Comparison of ENCODE assay signal across 15 mouse cellular contexts in genomic region chr7:19783630-19784029, GRCm38 (mm10). TPM values are rescaled to one million over a fixed set of nuclear protein-coding genes. Genes with fewer than 3 reads are reported as not detected.
A peak's percentile ranks its signal among the peaks of the same experiment; 100 is the strongest.
DNase-seq lines count a peak whose midpoint lies in the region; ATAC-seq and TF ChIP-seq lines count a peak whose summit lies in the region.
"Had no signal": no experiment of that assay in that cellular context is flagged by ENCODE, and none has a peak within 500 bp of the region (broad histone marks: within the 10 kb centered on the region; RNA-seq: fewer than 3 reads in every experiment).

No protein-coding gene starts in this region.

- 0 out of 2 replicates have a peak, but pooled peaks cover 2% of the 10 kb centered on the region for H3K9me3 ChIP-seq in kidney, embryonic 16.5 days (ENCODE audit: low read length)
- H3K9me3 ChIP-seq in lung, embryonic 16.5 days (ENCODE audit: control insufficient read depth, low read length), result no peaks in the 10 kb centered on the region; the same call in 1 of the 2 replicates
- H3K9me3 ChIP-seq in hindbrain, embryonic 14.5 days (ENCODE audit: control insufficient read depth, low read length), result no peaks in the 10 kb centered on the region
- H3K9me3 ChIP-seq in forebrain, embryonic 16.5 days (ENCODE audit: control insufficient read depth, low read length), result no peaks in the 10 kb centered on the region
- H3K9me3 ChIP-seq: hindbrain, embryonic 15.5 days; midbrain, embryonic 10.5 days had no signal

- H3K4me1 ChIP-seq in kidney, adult 2 months (ENCODE audit: control insufficient read depth, insufficient read depth, low read length), result no peaks in the 10 kb centered on the region
- H3K4me1 ChIP-seq in kidney, embryonic 16.5 days (ENCODE audit: insufficient read depth, low read length), result no peaks in the 10 kb centered on the region
- peaks cover 4% of the 10 kb centered on the region; the same call in 1 of the 2 replicates for H3K4me1 ChIP-seq in lung, embryonic 16.5 days (replicated peaks; ENCODE audit: control insufficient read depth, insufficient read depth, low read length)
- H3K4me1 ChIP-seq in hindbrain, embryonic 14.5 days (replicated peaks; ENCODE audit: control insufficient read depth, insufficient read depth, low read length), result no peaks in the 10 kb centered on the region
- no peaks in the 10 kb centered on the region for H3K4me1 ChIP-seq in forebrain, embryonic 16.5 days (replicated peaks; ENCODE audit: control insufficient read depth, insufficient read depth, low read length)
- H3K4me1 ChIP-seq: hindbrain, embryonic 15.5 days; neural tube, embryonic 12.5 days had no signal

- no peaks in the 10 kb centered on the region for H3K27me3 ChIP-seq in kidney, adult 2 months (replicated peaks; ENCODE audit: control insufficient read depth, insufficient read depth, low read length)
- no peaks in the 10 kb centered on the region for H3K27me3 ChIP-seq in kidney, embryonic 16.5 days (ENCODE audit: insufficient read depth, low read length)
- no peaks in the 10 kb centered on the region for H3K27me3 ChIP-seq in lung, embryonic 16.5 days (ENCODE audit: control insufficient read depth, insufficient read depth, low read depth, low read length)
- H3K27me3 ChIP-seq in hindbrain, embryonic 14.5 days (ENCODE audit: control insufficient read depth, insufficient read depth, low read length), result no peaks in the 10 kb centered on the region
- H3K27me3 ChIP-seq in forebrain, embryonic 16.5 days (replicated peaks; ENCODE audit: control insufficient read depth, insufficient read depth, low read length), result no peaks in the 10 kb centered on the region
- H3K27me3 ChIP-seq: CH12.LX; hindbrain, embryonic 15.5 days; neural tube, embryonic 12.5 days had no signal

- H3K4me2 ChIP-seq in kidney, embryonic 16.5 days (replicated peaks; ENCODE audit: low read depth, low read length), result no peak overlapping the region
- H3K4me2 ChIP-seq in lung, embryonic 16.5 days (ENCODE audit: low read depth, low read length), result no peak overlapping the region
- H3K4me2 ChIP-seq in hindbrain, embryonic 14.5 days (replicated peaks), result no peak overlapping the region
- H3K4me2 ChIP-seq in forebrain, embryonic 16.5 days (ENCODE audit: low read length), result no peak overlapping the region
- H3K4me2 ChIP-seq: hindbrain, embryonic 15.5 days; neural tube, embryonic 12.5 days had no signal

- intact Hi-C loops in gastrocnemius, adult 2 months (cut with DNase I), result loop anchor here (2.0 kb wide), 1 partner anchor 31 kb away; no protein-coding TSS in a partner anchor
- intact Hi-C loops in gastrocnemius, postnatal 36 days (cut with DNase I), result no loop called here

- H3K36me3 ChIP-seq in kidney, adult 2 months (ENCODE audit: control insufficient read depth, insufficient read depth, low read length), result no peaks in the 10 kb centered on the region
- no peaks in the 10 kb centered on the region for H3K36me3 ChIP-seq in kidney, embryonic 16.5 days (ENCODE audit: insufficient read depth, low read length)
- H3K36me3 ChIP-seq in lung, embryonic 16.5 days (ENCODE audit: control insufficient read depth, insufficient read depth, low read length), result no peaks in the 10 kb centered on the region
- H3K36me3 ChIP-seq in hindbrain, embryonic 14.5 days (replicated peaks; ENCODE audit: control insufficient read depth, insufficient read depth), result no peaks in the 10 kb centered on the region
- H3K36me3 ChIP-seq in forebrain, embryonic 16.5 days (ENCODE audit: control insufficient read depth, insufficient read depth), result no peaks in the 10 kb centered on the region
- H3K36me3 ChIP-seq: hindbrain, embryonic 15.5 days; midbrain, embryonic 10.5 days; neural tube, embryonic 12.5 days had no signal

- no peak for ATAC-seq in kidney, embryonic 16.5 days (ENCODE audit: low FRiP score, low TSS enrichment)
- 0 out of 2 replicates have a peak, but pooled peaks have one; percentile 4 for ATAC-seq in lung, embryonic 16.5 days (ENCODE audit: low read depth)
- ATAC-seq in hindbrain, embryonic 14.5 days (ENCODE audit: low FRiP score), result no peak
- ATAC-seq in forebrain, embryonic 16.5 days, result no peak

- no peak for TF ChIP-seq POLR2A in kidney, adult 2 months (IDR thresholded peaks at IDR 0.05; ENCODE audit: low read depth, low read length)

- no peak for TF ChIP-seq CTCF in kidney, adult 2 months (conservative IDR thresholded peaks at IDR 0.05; ENCODE audit: insufficient read depth, insufficient read length, low read depth, low read length)
- 0 out of 2 replicates have a peak, but pooled peaks have one; percentile 2 for TF ChIP-seq CTCF in gastrocnemius, adult 2 months (IDR thresholded peaks at IDR 0.05)

- peak overlapping the region; percentile 73 for H3K27ac ChIP-seq in kidney, adult 2 months (ENCODE audit: insufficient read depth, low read depth, low read length)
- H3K27ac ChIP-seq in kidney, embryonic 16.5 days (ENCODE audit: low read length), result no peak overlapping the region
- peak overlapping the region; percentile 87 for H3K27ac ChIP-seq in gastrocnemius, adult 2 months
- H3K27ac ChIP-seq in lung, embryonic 16.5 days (ENCODE audit: low read length), result peak overlapping the region; percentile 47; the same call in 1 of the 2 replicates
- no peak overlapping the region for H3K27ac ChIP-seq in hindbrain, embryonic 14.5 days
- no peak overlapping the region for H3K27ac ChIP-seq in forebrain, embryonic 16.5 days (ENCODE audit: low read length)
- H3K27ac ChIP-seq: hindbrain, embryonic 15.5 days; midbrain, embryonic 10.5 days; neural tube, embryonic 12.5 days had no signal

- peak; percentile 71 for DNase-seq in kidney, adult 2 months
- peak; percentile 91 for DNase-seq in gastrocnemius, adult 2 months
- peak; percentile 55 to 73 for DNase-seq in gastrocnemius, postnatal 36 days
- DNase-seq in cerebellum, postnatal 10 days, result no peak
- no peak for DNase-seq in hindbrain, embryonic 14.5 days (ENCODE audit: low spot score)
- DNase-seq: cerebellum, postnatal 36 days; layer of hippocampus, adult 9-11 months; retina, postnatal 1 day had no signal

- H3K9ac ChIP-seq in kidney, embryonic 16.5 days (replicated peaks; ENCODE audit: low read length), result no peak overlapping the region
- H3K9ac ChIP-seq in lung, embryonic 16.5 days (ENCODE audit: low read length), result no peak overlapping the region
- H3K9ac ChIP-seq in hindbrain, embryonic 14.5 days, result no peak overlapping the region
- H3K9ac ChIP-seq in forebrain, embryonic 16.5 days (replicated peaks; ENCODE audit: low read depth, low read length), result no peak overlapping the region
- H3K9ac ChIP-seq: hindbrain, embryonic 15.5 days; neural tube, embryonic 12.5 days had no signal

- 67% methylated on average over 8 of the region's 8 CpGs for WGBS in kidney, adult 2 months
- 69% methylated on average over 8 of the region's 8 CpGs for WGBS in kidney, embryonic 16.5 days
- WGBS in lung, embryonic 16.5 days, result 54% methylated on average over 8 of the region's 8 CpGs
- 78% methylated on average over 8 of the region's 8 CpGs for WGBS in hindbrain, embryonic 14.5 days
- 85% methylated on average over 8 of the region's 8 CpGs for WGBS in forebrain, embryonic 16.5 days

- no peak overlapping the region for H3K4me3 ChIP-seq in kidney, adult 2 months (ENCODE audit: insufficient read depth, low read depth, low read length)
- no peak overlapping the region for H3K4me3 ChIP-seq in kidney, embryonic 16.5 days (ENCODE audit: low read length)
- peak overlapping the region; percentile 29 for H3K4me3 ChIP-seq in gastrocnemius, adult 2 months
- H3K4me3 ChIP-seq in lung, embryonic 16.5 days (ENCODE audit: low read length), result no peak overlapping the region
- H3K4me3 ChIP-seq in hindbrain, embryonic 14.5 days (replicated peaks; ENCODE audit: low read length), result no peak overlapping the region
- H3K4me3 ChIP-seq in forebrain, embryonic 16.5 days (replicated peaks; ENCODE audit: low read length), result no peak overlapping the region
- H3K4me3 ChIP-seq: hindbrain, embryonic 15.5 days; midbrain, embryonic 10.5 days; neural tube, embryonic 12.5 days had no signal

RNA-seq across cellular contexts. Expression of gene Bcam, which starts 12.8 kb away (rescaled TPM):
- polyA plus RNA-seq in kidney, adult 2 months (2012; rRNA removed), result 237 and 272 TPM in 2 replicates
- polyA plus RNA-seq in kidney, embryonic 16.5 days (2015; fragmentation: Nextera tagmentation; extraction: Ambion mirVana), result 280 and 309 TPM in 2 replicates
- 10 to 100 TPM; 21.9 to 26.7 TPM for total RNA-seq in gastrocnemius, adult 2 months (2021)
- total RNA-seq in gastrocnemius, postnatal 36 days (2021), result 10 to 100 TPM; 22.0 to 22.6 TPM
- 347 and 379 TPM in 2 replicates for polyA plus RNA-seq in lung, embryonic 16.5 days (2015; fragmentation: Nextera tagmentation; extraction: Ambion mirVana)
- 17.5 and 18.8 TPM in 2 replicates for polyA plus RNA-seq in hindbrain, embryonic 14.5 days (2014; fragmentation: Nextera tagmentation; extraction: Ambion mirVana)
- polyA plus RNA-seq in forebrain, embryonic 16.5 days (2015; fragmentation: Nextera tagmentation; extraction: Ambion mirVana), result 7.9 and 8.8 TPM in 2 replicates

RNA-seq across cellular contexts. Expression of gene Cblc, which starts 13.0 kb away (rescaled TPM):
- 24.4 and 32.6 TPM in 2 replicates for polyA plus RNA-seq in kidney, adult 2 months (2012; rRNA removed)
- polyA plus RNA-seq in kidney, embryonic 16.5 days (2015; fragmentation: Nextera tagmentation; extraction: Ambion mirVana), result 9.4 and 12.2 TPM in 2 replicates
- not detected for total RNA-seq in gastrocnemius, adult 2 months (2021)
- total RNA-seq in gastrocnemius, postnatal 36 days (2021), result not detected
- 17.8 and 18.8 TPM in 2 replicates for polyA plus RNA-seq in lung, embryonic 16.5 days (2015; fragmentation: Nextera tagmentation; extraction: Ambion mirVana)
- polyA plus RNA-seq in hindbrain, embryonic 14.5 days (2014; fragmentation: Nextera tagmentation; extraction: Ambion mirVana), result not detected in 2 replicates
- not detected in 2 replicates for polyA plus RNA-seq in forebrain, embryonic 16.5 days (2015; fragmentation: Nextera tagmentation; extraction: Ambion mirVana)
- polyA plus RNA-seq: hindbrain, embryonic 15.5 days had no signal

RNA-seq across cellular contexts. Expression of gene Nectin2, which starts 33.3 kb away (rescaled TPM):
- polyA plus RNA-seq in kidney, adult 2 months (2012; rRNA removed), result 44.5 and 47.7 TPM in 2 replicates
- polyA plus RNA-seq in kidney, embryonic 16.5 days (2015; fragmentation: Nextera tagmentation; extraction: Ambion mirVana), result 150 and 157 TPM in 2 replicates
- 1 to 10 TPM; 1.4 to 1.5 TPM for total RNA-seq in gastrocnemius, adult 2 months (2021)
- 1 to 10 TPM; 2.0 to 2.3 TPM for total RNA-seq in gastrocnemius, postnatal 36 days (2021)
- polyA plus RNA-seq in lung, embryonic 16.5 days (2015; fragmentation: Nextera tagmentation; extraction: Ambion mirVana), result 128 and 131 TPM in 2 replicates
- 46.7 and 49.5 TPM in 2 replicates for polyA plus RNA-seq in hindbrain, embryonic 14.5 days (2014; fragmentation: Nextera tagmentation; extraction: Ambion mirVana)
- 42.3 and 48.4 TPM in 2 replicates for polyA plus RNA-seq in forebrain, embryonic 16.5 days (2015; fragmentation: Nextera tagmentation; extraction: Ambion mirVana)

RNA-seq across cellular contexts. Expression of gene Bcl3, which starts 38.9 kb away (rescaled TPM):
- polyA plus RNA-seq in kidney, adult 2 months (2012; rRNA removed), result 10.3 and 14.4 TPM in 2 replicates
- 3.3 and 3.9 TPM in 2 replicates for polyA plus RNA-seq in kidney, embryonic 16.5 days (2015; fragmentation: Nextera tagmentation; extraction: Ambion mirVana)
- 1 to 10 TPM; 1.3 to 1.5 TPM for total RNA-seq in gastrocnemius, adult 2 months (2021)
- total RNA-seq in gastrocnemius, postnatal 36 days (2021), result 1 to 10 TPM; 1.1 to 1.5 TPM
- 5.4 and 5.7 TPM in 2 replicates for polyA plus RNA-seq in lung, embryonic 16.5 days (2015; fragmentation: Nextera tagmentation; extraction: Ambion mirVana)
- 0.58 and 0.97 TPM in 2 replicates for polyA plus RNA-seq in hindbrain, embryonic 14.5 days (2014; fragmentation: Nextera tagmentation; extraction: Ambion mirVana)
- polyA plus RNA-seq in forebrain, embryonic 16.5 days (2015; fragmentation: Nextera tagmentation; extraction: Ambion mirVana), result 0.30 and 0.92 TPM in 2 replicates

Comparison
In these comparisons a context has a peak if more than half of its experiments do, and no peak if none do; other contexts are left out.
1. H3K27ac ChIP-seq: peak in kidney, adult 2 months (single experiment), gastrocnemius, adult 2 months (single experiment) and lung, embryonic 16.5 days (single experiment); none in kidney, embryonic 16.5 days (single experiment), hindbrain, embryonic 14.5 days (single experiment) and forebrain, embryonic 16.5 days (single experiment).
2. DNase-seq: peak in kidney, adult 2 months (single experiment), gastrocnemius, adult 2 months (single experiment) and gastrocnemius, postnatal 36 days (2 of 2); none in cerebellum, postnatal 10 days (0 of 2) and hindbrain, embryonic 14.5 days (single experiment).
3. RNA of gene Bcam, which starts 12.8 kb away (polyA plus RNA-seq): 347 to 379 TPM in lung, embryonic 16.5 days, 280 to 309 TPM in kidney, embryonic 16.5 days and 237 to 272 TPM in kidney, adult 2 months; 17.5 to 18.8 TPM in hindbrain, embryonic 14.5 days and 7.9 to 8.8 TPM in forebrain, embryonic 16.5 days; every median in the first group is over 10 times any median in the second.